8 mouse cellular contexts compared by ENCODE assay signal in the genomic region with DNA sequence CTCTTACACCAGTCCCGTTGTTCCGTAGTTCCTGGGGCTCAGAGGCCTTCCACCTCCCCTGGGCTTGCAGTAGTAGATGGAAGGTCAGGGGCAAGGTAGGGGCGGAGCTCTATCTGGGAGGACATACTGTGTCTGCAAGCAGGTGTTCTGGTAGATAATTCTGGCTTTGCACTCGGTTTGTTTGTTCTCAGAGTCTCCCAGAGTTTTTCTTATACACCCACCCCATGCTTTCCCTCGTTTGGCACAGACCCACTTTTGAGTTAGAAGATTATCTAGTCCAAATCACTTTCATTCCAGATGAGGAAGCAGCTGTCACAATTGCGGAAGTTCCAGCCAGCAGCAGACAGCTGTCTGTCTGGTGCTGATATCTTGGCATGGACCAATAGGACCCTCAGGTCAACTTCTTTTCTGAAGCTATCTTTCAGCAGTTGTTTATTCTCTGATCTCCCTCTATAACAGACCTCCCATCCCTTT.
DNase-seq lines count a peak whose midpoint lies in the region; ATAC-seq lines count a peak whose summit lies in the region.

No protein-coding gene starts in this region.

- H3K36me3 ChIP-seq in midbrain, embryonic 11.5 days (ENCODE audit: control insufficient read depth, insufficient read depth, low read length), result no peaks in the 10 kb centered on the region
- H3K36me3 ChIP-seq in midbrain, embryonic 15.5 days (replicated peaks), result no peaks in the 10 kb centered on the region
- H3K36me3 ChIP-seq in heart, embryonic 13.5 days, result no peaks in the 10 kb centered on the region
- H3K36me3 ChIP-seq in forebrain, embryonic 12.5 days (replicated peaks), result no peaks in the 10 kb centered on the region

- no peaks in the 10 kb centered on the region for H3K9me3 ChIP-seq in midbrain, embryonic 11.5 days (ENCODE audit: control insufficient read depth, low read length)
- H3K9me3 ChIP-seq in midbrain, embryonic 15.5 days, result no peaks in the 10 kb centered on the region
- H3K9me3 ChIP-seq in heart, embryonic 13.5 days, result no peaks in the 10 kb centered on the region
- no peaks in the 10 kb centered on the region for H3K9me3 ChIP-seq in forebrain, embryonic 12.5 days

- no peak for DNase-seq in midbrain, embryonic 11.5 days (ENCODE audit: low spot score, missing footprints)
- peak; percentile 22 to 38 for DNase-seq in lung, postnatal 4 days
- peak; percentile 61 for DNase-seq in yolk sac, embryonic 10.5 days (ENCODE audit: low spot score)
- DNase-seq in kidney, adult 18-20 months, result no peak
- no peak for DNase-seq in kidney, postnatal 36 days

- no peak overlapping the region for H3K9ac ChIP-seq in midbrain, embryonic 11.5 days (ENCODE audit: low read length)
- H3K9ac ChIP-seq in midbrain, embryonic 15.5 days, result no peak overlapping the region
- H3K9ac ChIP-seq in heart, embryonic 13.5 days, result no peak overlapping the region
- H3K9ac ChIP-seq in forebrain, embryonic 12.5 days, result no peak overlapping the region

- H3K4me3 ChIP-seq in midbrain, embryonic 11.5 days (ENCODE audit: low read depth, low read length), result no peak overlapping the region
- H3K4me3 ChIP-seq in midbrain, embryonic 15.5 days, result no peak overlapping the region
- peak overlapping the region; percentile 40; the same call in 1 of the 2 replicates for H3K4me3 ChIP-seq in heart, embryonic 13.5 days
- no peak overlapping the region for H3K4me3 ChIP-seq in forebrain, embryonic 12.5 days (replicated peaks)

- H3K4me2 ChIP-seq in midbrain, embryonic 11.5 days, result no peak overlapping the region
- H3K4me2 ChIP-seq in midbrain, embryonic 15.5 days, result no peak overlapping the region
- H3K4me2 ChIP-seq in heart, embryonic 13.5 days, result peak overlapping the region; percentile 61
- H3K4me2 ChIP-seq in forebrain, embryonic 12.5 days, result no peak overlapping the region

- no peak overlapping the region for H3K27ac ChIP-seq in midbrain, embryonic 11.5 days (ENCODE audit: low read depth, low read length)
- no peak overlapping the region for H3K27ac ChIP-seq in midbrain, embryonic 15.5 days
- H3K27ac ChIP-seq in heart, embryonic 13.5 days (replicated peaks), result peak overlapping the region; percentile 72
- H3K27ac ChIP-seq in forebrain, embryonic 12.5 days, result no peak overlapping the region

- WGBS in midbrain, embryonic 11.5 days, result 73% methylated on average over 6 of the region's 6 CpGs
- WGBS in midbrain, embryonic 15.5 days, result 68% methylated on average over 6 of the region's 6 CpGs
- whole genome bisulfite sequencing in heart, embryonic 13.5 days, result 40% methylated on average over 6 of the region's 6 CpGs
- 70% methylated on average over 6 of the region's 6 CpGs for WGBS in forebrain, embryonic 12.5 days

- no peaks in the 10 kb centered on the region for H3K27me3 ChIP-seq in midbrain, embryonic 11.5 days (ENCODE audit: control insufficient read depth, insufficient read depth, low read length)
- no peaks in the 10 kb centered on the region for H3K27me3 ChIP-seq in midbrain, embryonic 15.5 days (replicated peaks)
- H3K27me3 ChIP-seq in heart, embryonic 13.5 days (replicated peaks), result no peaks in the 10 kb centered on the region
- no peaks in the 10 kb centered on the region for H3K27me3 ChIP-seq in forebrain, embryonic 12.5 days

- peak; percentile 41; the same call in 1 of the 2 replicates for ATAC-seq in midbrain, embryonic 11.5 days (ENCODE audit: low FRiP score)
- ATAC-seq in midbrain, embryonic 15.5 days (replicated peaks), result no peak
- peak; percentile 47; the same call in 1 of the 2 replicates for ATAC-seq in heart, embryonic 13.5 days (ENCODE audit: extremely low read depth, insufficient number of reproducible peaks, low FRiP score, low TSS enrichment)
- ATAC-seq in forebrain, embryonic 12.5 days (ENCODE audit: low FRiP score), result no peak

- H3K4me1 ChIP-seq in midbrain, embryonic 11.5 days (ENCODE audit: control insufficient read depth, insufficient read depth, low read length), result no peaks in the 10 kb centered on the region
- H3K4me1 ChIP-seq in midbrain, embryonic 15.5 days, result no peaks in the 10 kb centered on the region
- H3K4me1 ChIP-seq in heart, embryonic 13.5 days, result peaks cover 19% of the 10 kb centered on the region
- no peaks in the 10 kb centered on the region for H3K4me1 ChIP-seq in forebrain, embryonic 12.5 days

Comparison
In these comparisons a context has a peak if more than half of its experiments do, and no peak if none do; other contexts are left out.
1. ATAC-seq: peak in midbrain, embryonic 11.5 days (single experiment) and heart, embryonic 13.5 days (single experiment); none in midbrain, embryonic 15.5 days (single experiment) and forebrain, embryonic 12.5 days (single experiment).
2. DNase-seq: peak in lung, postnatal 4 days (2 of 2) and yolk sac, embryonic 10.5 days (single experiment); none in midbrain, embryonic 11.5 days (single experiment), kidney, adult 18-20 months (single experiment) and kidney, postnatal 36 days (0 of 2).